In genomic region chr3:136556488-136556887, GRCm38 (mm10) we compare ENCODE assay signal across 30 mouse cellular contexts.
DNase-seq lines count a peak whose midpoint lies in the region; ATAC-seq and TF ChIP-seq lines count a peak whose summit lies in the region.
"Had no signal": no experiment of that assay in that cellular context is flagged by ENCODE, and none has a peak within 500 bp of the region (broad histone marks: within the 10 kb centered on the region; RNA-seq: fewer than 3 reads in every experiment).

No protein-coding gene starts in this region.

- H3K9ac ChIP-seq in CH12.LX (ENCODE audit: insufficient read depth, low read depth), result no peak overlapping the region
- H3K9ac ChIP-seq in hindbrain, postnatal 0 days (replicated peaks; ENCODE audit: low read length), result no peak overlapping the region
- no peak overlapping the region for H3K9ac ChIP-seq in liver, embryonic 12.5 days
- H3K9ac ChIP-seq: forebrain, embryonic 12.5 days; forebrain, postnatal 0 days; liver, embryonic 15.5 days; lung, embryonic 14.5 days had no signal

- H3K36me3 ChIP-seq in CH12.LX (replicated peaks in 1 of 2; ENCODE audit: control insufficient read depth in 1 of 2, insufficient read depth in 1 of 2, low read length in 1 of 2), result no peaks in the 10 kb centered on the region
- no peaks in the 10 kb centered on the region for H3K36me3 ChIP-seq in hindbrain, postnatal 0 days (ENCODE audit: insufficient read depth, low read length)
- no peaks in the 10 kb centered on the region for H3K36me3 ChIP-seq in liver, embryonic 12.5 days
- H3K36me3 ChIP-seq: forebrain, embryonic 12.5 days; hindbrain, embryonic 10.5 days; liver, embryonic 15.5 days had no signal

- no peak for TF ChIP-seq CTCF in CH12.LX (conservative IDR thresholded peaks at IDR 0.05 in 1 of 2, IDR thresholded peaks at IDR 0.05 in 1 of 2; ENCODE audit: low read depth in 2 of 2, low read length in 2 of 2)
- TF ChIP-seq CTCF in hindbrain, postnatal 0 days (IDR thresholded peaks at IDR 0.05; ENCODE audit: low read depth), result no peak

- 96% methylated on average over 2 of the region's 2 CpGs for WGBS in hindbrain, postnatal 0 days
- WGBS in liver, embryonic 12.5 days (ENCODE audit: insufficient replicate concordance), result 66% methylated on average over 2 of the region's 2 CpGs

- in situ Hi-C loops in CH12.LX (cut with MboI; ENCODE audit: low pct_ligation_motif_present, low pct_unique_long_range_greater_than_20kb, low sequenced_read_pairs), result no loop called here

- H3K4me3 ChIP-seq in CH12.LX (replicated peaks in 1 of 3; ENCODE audit: low read depth in 2 of 3, low read length in 2 of 3, poor library complexity in 1 of 3), result no peak overlapping the region
- H3K4me3 ChIP-seq in hindbrain, postnatal 0 days (ENCODE audit: low read length), result no peak overlapping the region
- H3K4me3 ChIP-seq in liver, embryonic 12.5 days, result no peak overlapping the region
- H3K4me3 ChIP-seq: erythroblast, embryonic 14.5 days; forebrain, embryonic 12.5 days; hindbrain, embryonic 10.5 days; liver, embryonic 15.5 days; myocyte had no signal

- H3K4me1 ChIP-seq in CH12.LX (ENCODE audit: control insufficient read depth in 1 of 2, insufficient read depth in 2 of 2), result peaks cover 0 to 9% of the 10 kb centered on the region in 2 experiments; a peak in 2 of 4 replicates
- H3K4me1 ChIP-seq in hindbrain, postnatal 0 days (ENCODE audit: insufficient read depth, low read length), result no peaks in the 10 kb centered on the region
- no peaks in the 10 kb centered on the region for H3K4me1 ChIP-seq in liver, embryonic 12.5 days
- H3K4me1 ChIP-seq: forebrain, embryonic 12.5 days; hindbrain, embryonic 10.5 days; liver, embryonic 15.5 days had no signal

- TF ChIP-seq POLR2A in CH12.LX (IDR thresholded peaks at IDR 0.05; ENCODE audit: low read depth, low read length), result no peak

- peak overlapping the region; percentile 1; the same call in 1 of the 2 replicates for H3K4me2 ChIP-seq in CH12.LX (ENCODE audit: insufficient read depth, low read depth, poor library complexity, severe bottlenecking)
- no peak overlapping the region for H3K4me2 ChIP-seq in hindbrain, postnatal 0 days (ENCODE audit: low read depth, low read length)
- H3K4me2 ChIP-seq in liver, embryonic 12.5 days, result no peak overlapping the region
- H3K4me2 ChIP-seq: forebrain, embryonic 12.5 days; liver, embryonic 15.5 days; lung, embryonic 14.5 days; midbrain, embryonic 11.5 days had no signal

- no peak overlapping the region for H3K27ac ChIP-seq in CH12.LX (ENCODE audit: insufficient read depth, low read depth)
- no peak overlapping the region for H3K27ac ChIP-seq in hindbrain, postnatal 0 days
- H3K27ac ChIP-seq in liver, embryonic 12.5 days, result no peak overlapping the region
- H3K27ac ChIP-seq: forebrain, embryonic 12.5 days; hindbrain, embryonic 10.5 days; kidney, postnatal 0 days; liver, embryonic 15.5 days had no signal

- DNase-seq in 3T3-L1 (ENCODE audit: low read depth, low spot score) (peak; percentile 36), CH12.LX (ENCODE audit: extremely low read depth) (peak; percentile 72)
- DNase-seq in hindbrain, postnatal 0 days (ENCODE audit: low spot score), result no peak
- DNase-seq in urinary bladder, postnatal 14 days (ENCODE audit: low spot score), result no peak
- DNase-seq: adrenal gland, postnatal 10 days; cerebellum, adult 11 months; cerebellum, adult 9-11 months; forebrain, postnatal 0 days; gastrocnemius, postnatal 10 days; heart, postnatal 14 days; kidney, adult 8-10 months; kidney, postnatal 4 days; liver; lung, embryonic 14.5 days; lung, postnatal 14 days; right cerebral cortex, postnatal 25 days; thymus, postnatal 4 days had no signal

- ATAC-seq in megakaryocyte, adult 5-6 weeks (ENCODE audit: poor library complexity, severe bottlenecking), result peak; percentile 95
- peak; percentile 41; the same call in 1 of the 2 replicates for ATAC-seq in neutrophil, adult 5-6 weeks (ENCODE audit: extremely low read depth, insufficient number of reproducible peaks, low FRiP score, poor library complexity, severe bottlenecking)
- no peak for ATAC-seq in hindbrain, postnatal 0 days
- ATAC-seq in liver, embryonic 12.5 days, result no peak
- ATAC-seq: forebrain, postnatal 0 days; hindbrain, embryonic 16.5 days; intestine, embryonic 16.5 days; midbrain, embryonic 16.5 days had no signal

- dilution Hi-C loops in CH12.LX (cut with MboI; ENCODE audit: extremely low pct_ligation_motif_present, extremely low pct_unique_long_range_greater_than_20kb, low sequenced_read_pairs), result no loop called here

- no peak; the same call in 1 of the 2 replicates for TF ChIP-seq RAD21 in CH12.LX (IDR thresholded peaks at IDR 0.05; ENCODE audit: low read depth, low read length)

- TF ChIP-seq EP300 in CH12.LX (IDR thresholded peaks at IDR 0.05; ENCODE audit: low read length), result peak; percentile 93

- H3K27me3 ChIP-seq in CH12.LX (replicated peaks), result no peaks in the 10 kb centered on the region
- no peaks in the 10 kb centered on the region for H3K27me3 ChIP-seq in hindbrain, postnatal 0 days (ENCODE audit: insufficient read depth, low read length)
- H3K27me3 ChIP-seq in liver, embryonic 12.5 days (replicated peaks), result no peaks in the 10 kb centered on the region
- H3K27me3 ChIP-seq: forebrain, embryonic 12.5 days; liver, embryonic 15.5 days had no signal

- no peaks in the 10 kb centered on the region for H3K79me2 ChIP-seq in CH12.LX (replicated peaks; ENCODE audit: control insufficient read depth, extremely low read depth, insufficient read depth, poor library complexity, severe bottlenecking)

- no peaks in the 10 kb centered on the region for H3K9me3 ChIP-seq in CH12.LX (replicated peaks; ENCODE audit: low read length)
- no peaks in the 10 kb centered on the region for H3K9me3 ChIP-seq in hindbrain, postnatal 0 days (ENCODE audit: low read length)
- no peaks in the 10 kb centered on the region for H3K9me3 ChIP-seq in liver, embryonic 12.5 days (replicated peaks)
- H3K9me3 ChIP-seq: forebrain, embryonic 12.5 days; hindbrain, embryonic 10.5 days; liver, embryonic 15.5 days had no signal

TF ChIP-seq in CH12.LX, 34 proteins besides CTCF, POLR2A, EP300 and RAD21:
- peak; percentile 68 for TF ChIP-seq BHLHE40 (IDR thresholded peaks at IDR 0.05; ENCODE audit: low read depth, low read length)
- no peak for TF ChIP-seq TCF12 (IDR thresholded peaks at IDR 0.05; ENCODE audit: low read depth, low read length)
- TF ChIP-seq MYC (IDR thresholded peaks at IDR 0.05; ENCODE audit: low read depth, low read length), result 0 out of 2 replicates have a peak, but pooled peaks have one; percentile 44
- TF ChIP-seq MAX (IDR thresholded peaks at IDR 0.05; ENCODE audit: low read length), result no peak
- TF ChIP-seq KAT2A (IDR thresholded peaks at IDR 0.05; ENCODE audit: insufficient replicate concordance, low read length), result no peak
- TF ChIP-seq ZMIZ1 (IDR thresholded peaks at IDR 0.05; ENCODE audit: low read depth, low read length), result no peak
- TF ChIP-seq CHD2 (IDR thresholded peaks at IDR 0.05; ENCODE audit: low read length), result peak; percentile 48; the same call in 1 of the 2 replicates
- TF ChIP-seq UBTF (IDR thresholded peaks at IDR 0.05; ENCODE audit: low read depth, low read length), result no peak
- TF ChIP-seq NRF1 (IDR thresholded peaks at IDR 0.05; ENCODE audit: low read depth, low read length), result 0 out of 2 replicates have a peak, but pooled peaks have one; percentile 22
- no peak for TF ChIP-seq PAX5 (IDR thresholded peaks at IDR 0.05; ENCODE audit: low read length)
- no peak for TF ChIP-seq ZNF384 (IDR thresholded peaks at IDR 0.05; ENCODE audit: low read depth, low read length)
- no peak for TF ChIP-seq MAZ (IDR thresholded peaks at IDR 0.05; ENCODE audit: low read depth, low read length)
- no peak for TF ChIP-seq HCFC1 (IDR thresholded peaks at IDR 0.05; ENCODE audit: low read depth, low read length)
- TF ChIP-seq MEF2A (IDR thresholded peaks at IDR 0.05; ENCODE audit: borderline replicate concordance, low read depth, low read length), result 0 out of 2 replicates have a peak, but pooled peaks have one; percentile 37
- no peak for TF ChIP-seq ZC3H11A (IDR thresholded peaks at IDR 0.05; ENCODE audit: low read depth, low read length)
- TF ChIP-seq USF1 (IDR thresholded peaks at IDR 0.05; ENCODE audit: low read depth, low read length), result no peak
- TF ChIP-seq RCOR1 (conservative IDR thresholded peaks at IDR 0.05; ENCODE audit: low read depth, low read length), result 0 out of 2 replicates have a peak, but pooled peaks have one; percentile 53
- no peak for TF ChIP-seq USF2 (conservative IDR thresholded peaks at IDR 0.05; ENCODE audit: low read depth, low read length)
- no peak for TF ChIP-seq ZKSCAN1 (IDR thresholded peaks at IDR 0.05; ENCODE audit: borderline replicate concordance, low read depth, low read length)
- peak; percentile 75 for TF ChIP-seq IRF4 (IDR thresholded peaks at IDR 0.05; ENCODE audit: low read depth, low read length)
- TF ChIP-seq ELF1 (IDR thresholded peaks at IDR 0.05; ENCODE audit: low read depth, low read length), result no peak
- TF ChIP-seq JUND (conservative IDR thresholded peaks at IDR 0.05; ENCODE audit: low read depth, low read length), result peak; percentile 52; the same call in 1 of the 2 replicates
- peak; percentile 14 for TF ChIP-seq SMC3 (IDR thresholded peaks at IDR 0.05; ENCODE audit: low read depth, low read length)
- peak; percentile 45 for TF ChIP-seq JUN (IDR thresholded peaks at IDR 0.05; ENCODE audit: insufficient read depth, low read depth, low read length)
- peak; percentile 67; the same call in 1 of the 2 replicates for TF ChIP-seq MXI1 (IDR thresholded peaks at IDR 0.05; ENCODE audit: low read depth, low read length)
- 0 out of 2 replicates have a peak, but pooled peaks have one; percentile 54 for TF ChIP-seq E2F4 (IDR thresholded peaks at IDR 0.05; ENCODE audit: insufficient replicate concordance, low read depth, low read length)
- TF ChIP-seq POLR2AphosphoS2 (IDR thresholded peaks at IDR 0.05; ENCODE audit: low read depth, low read length), result no peak
- TF ChIP-seq NELFE (IDR thresholded peaks at IDR 0.05; ENCODE audit: low read depth, low read length), result no peak
- TF ChIP-seq SIN3A (IDR thresholded peaks at IDR 0.05; ENCODE audit: low read length), result no peak
- TF ChIP-seq MAFK (IDR thresholded peaks at IDR 0.05; ENCODE audit: insufficient replicate concordance, low read length), result peak; percentile 63; the same call in 1 of the 2 replicates
- TF ChIP-seq ETS1 (conservative IDR thresholded peaks at IDR 0.05; ENCODE audit: low read depth, low read length), result peak; percentile 44; the same call in 1 of the 2 replicates

Comparison
In these comparisons a context has a peak if more than half of its experiments do, and no peak if none do; other contexts are left out.
1. DNase-seq: peak in 3T3-L1 (single experiment) and CH12.LX (single experiment); none in hindbrain, postnatal 0 days (single experiment) and urinary bladder, postnatal 14 days (single experiment).
2. ATAC-seq: peak in megakaryocyte, adult 5-6 weeks (single experiment) and neutrophil, adult 5-6 weeks (single experiment); none in hindbrain, postnatal 0 days (single experiment) and liver, embryonic 12.5 days (single experiment).